Mouse (Mus musculus) lung, postnatal 25 days (tissue): Measurements from ENCODE around the gene Nob1.

ENCODE experiments used
- DNase-seq: peaks from one replicate; pipeline ENCODE4 v3.0.0; 2022; ENCODE audit warnings: low spot score

Gene Nob1

GRCm38 (mm10) chr8:107386171-107386570 is 38.7 kb downstream of the Nob1 start:
- DNase-seq, result no peak

GRCm38 (mm10) chr8:107385063-107385462 is 39.8 kb downstream of the Nob1 start:
- DNase-seq, result no peak

- no peak for DNase-seq
Measured at GRCm38 (mm10) chr8:107384651-107385050, 40.2 kb downstream of the Nob1 start.

- DNase-seq, result no peak
Measured at GRCm38 (mm10) chr8:107382898-107383297, 42.0 kb downstream of the Nob1 start.

- DNase-seq, result no peak
Measured at GRCm38 (mm10) chr8:107381666-107382065, 43.2 kb downstream of the Nob1 start.

- no peak for DNase-seq
Measured at GRCm38 (mm10) chr8:107380734-107381133, 44.1 kb downstream of the Nob1 start.

GRCm38 (mm10) chr8:107377346-107377745 is 47.5 kb downstream of the Nob1 start:
- no peak for DNase-seq

- no peak for DNase-seq
Measured at GRCm38 (mm10) chr8:107370311-107370710, 54.5 kb downstream of the Nob1 start.
